In genomic region chrX:8891975-8892342, GRCm38 (mm10) we compare ENCODE assay signal across 9 mouse cellular contexts. TPM values are rescaled to one million over a fixed set of nuclear protein-coding genes. Genes with fewer than 3 reads are reported as not detected.
A peak's percentile ranks its signal among the peaks of the same experiment; 100 is the strongest.
DNase-seq lines count a peak whose midpoint lies in the region; ATAC-seq lines count a peak whose summit lies in the region.
"Had no signal": no experiment of that assay in that cellular context is flagged by ENCODE, and none has a peak within 500 bp of the region (broad histone marks: within the 10 kb centered on the region; RNA-seq: fewer than 3 reads in every experiment).

No protein-coding gene starts in this region.

- no peaks in the 10 kb centered on the region for H3K36me3 ChIP-seq in embryonic facial prominence, embryonic 12.5 days
- H3K36me3 ChIP-seq in hindbrain, embryonic 16.5 days (ENCODE audit: control insufficient read depth, insufficient read depth, low read length): no peaks in the 10 kb centered on the region
- no peaks in the 10 kb centered on the region for H3K36me3 ChIP-seq in midbrain, embryonic 15.5 days (replicated peaks)

- intact Hi-C loops in left cerebral cortex, postnatal 4 days (cut with DNase I): no loop called here

- H3K27me3 ChIP-seq in embryonic facial prominence, embryonic 12.5 days: no peaks in the 10 kb centered on the region
- H3K27me3 ChIP-seq in hindbrain, embryonic 16.5 days (replicated peaks; ENCODE audit: control insufficient read depth, insufficient read depth, low read length): no peaks in the 10 kb centered on the region
- no peaks in the 10 kb centered on the region for H3K27me3 ChIP-seq in midbrain, embryonic 15.5 days (replicated peaks)

- peak overlapping the region; percentile 64; the same call in 1 of the 2 replicates for H3K9ac ChIP-seq in embryonic facial prominence, embryonic 12.5 days
- H3K9ac ChIP-seq in hindbrain, embryonic 16.5 days (ENCODE audit: low read depth, low read length): peak overlapping the region; percentile 85; the same call in 1 of the 2 replicates
- H3K9ac ChIP-seq in midbrain, embryonic 15.5 days: peak overlapping the region; percentile 85; the same call in 1 of the 2 replicates

- DNase-seq in kidney, adult 9 months: peak; percentile 1
- DNase-seq in kidney, postnatal 10 days: no peak
- DNase-seq in embryo, embryonic 9.5 days (ENCODE audit: extremely low spot score): no peak
- no peak for DNase-seq in left cerebral cortex, postnatal 4 days
- no peak for DNase-seq in cerebellum, postnatal 36 days

- peak overlapping the region; percentile 60 for H3K4me2 ChIP-seq in embryonic facial prominence, embryonic 12.5 days (replicated peaks)
- H3K4me2 ChIP-seq in hindbrain, embryonic 16.5 days (ENCODE audit: low read length): peak overlapping the region; percentile 72
- H3K4me2 ChIP-seq in midbrain, embryonic 15.5 days: peak overlapping the region; percentile 61

- peak overlapping the region; percentile 54 for H3K4me3 ChIP-seq in embryonic facial prominence, embryonic 12.5 days
- peak overlapping the region; percentile 59 for H3K4me3 ChIP-seq in hindbrain, embryonic 16.5 days (ENCODE audit: low read length)
- peak overlapping the region; percentile 65 for H3K4me3 ChIP-seq in midbrain, embryonic 15.5 days

- no peaks in the 10 kb centered on the region for H3K4me1 ChIP-seq in embryonic facial prominence, embryonic 12.5 days
- no peaks in the 10 kb centered on the region for H3K4me1 ChIP-seq in hindbrain, embryonic 16.5 days (ENCODE audit: control insufficient read depth, insufficient read depth, low read depth, low read length)
- H3K4me1 ChIP-seq in midbrain, embryonic 15.5 days: 0 out of 2 replicates have a peak, but pooled peaks cover 3% of the 10 kb centered on the region

- WGBS in embryonic facial prominence, embryonic 12.5 days: 36% methylated on average over 3 of the region's 9 CpGs
- WGBS in hindbrain, embryonic 16.5 days: 37% methylated on average over 4 of the region's 9 CpGs
- WGBS in midbrain, embryonic 15.5 days: 24% methylated on average over 5 of the region's 9 CpGs

- H3K27ac ChIP-seq in embryonic facial prominence, embryonic 12.5 days: peak overlapping the region; percentile 80; the same call in 1 of the 2 replicates
- peak overlapping the region; percentile 87 for H3K27ac ChIP-seq in hindbrain, embryonic 16.5 days (ENCODE audit: low read depth, low read length)
- H3K27ac ChIP-seq in midbrain, embryonic 15.5 days: peak overlapping the region; percentile 90

- ATAC-seq in embryonic facial prominence, embryonic 12.5 days (ENCODE audit: insufficient number of reproducible peaks, insufficient read depth, low FRiP score, low TSS enrichment): peak; percentile 16; the same call in 1 of the 2 replicates
- peak; percentile 63 for ATAC-seq in hindbrain, embryonic 16.5 days
- peak; percentile 68 for ATAC-seq in midbrain, embryonic 15.5 days (replicated peaks)

- H3K9me3 ChIP-seq in embryonic facial prominence, embryonic 12.5 days: no peaks in the 10 kb centered on the region
- peaks cover 4% of the 10 kb centered on the region; the same call in 1 of the 2 replicates for H3K9me3 ChIP-seq in hindbrain, embryonic 16.5 days (ENCODE audit: control insufficient read depth, low read length)
- H3K9me3 ChIP-seq in midbrain, embryonic 15.5 days: no peaks in the 10 kb centered on the region

RNA-seq across cellular contexts. Expression of gene B630019K06Rik, which starts 0.2 kb away (rescaled TPM):
- polyA plus RNA-seq in embryonic facial prominence, embryonic 12.5 days (2016; fragmentation: Nextera tagmentation; extraction: Ambion mirVana): 8.0 and 9.3 TPM in 2 replicates
- polyA plus RNA-seq in hindbrain, embryonic 16.5 days (2015; fragmentation: Nextera tagmentation; extraction: Ambion mirVana): 22.4 and 23.5 TPM in 2 replicates
- polyA plus RNA-seq in midbrain, embryonic 15.5 days (2015; fragmentation: Nextera tagmentation; extraction: Ambion mirVana): 27.7 and 28.5 TPM in 2 replicates
- total RNA-seq in left cerebral cortex, postnatal 4 days (2021): 10 to 100 TPM; 26.3 to 27.1 TPM

RNA-seq across cellular contexts. Expression of gene Gm5751, which starts 17.9 kb away (rescaled TPM):
- polyA plus RNA-seq in embryonic facial prominence, embryonic 12.5 days (2016; fragmentation: Nextera tagmentation; extraction: Ambion mirVana): not detected in 2 replicates
- not detected in 2 replicates for polyA plus RNA-seq in hindbrain, embryonic 16.5 days (2015; fragmentation: Nextera tagmentation; extraction: Ambion mirVana)
- polyA plus RNA-seq in midbrain, embryonic 15.5 days (2015; fragmentation: Nextera tagmentation; extraction: Ambion mirVana): not detected in 2 replicates
- not detected for total RNA-seq in left cerebral cortex, postnatal 4 days (2021)
- polyA plus RNA-seq: large intestine, adult 2 months had no signal

RNA-seq across cellular contexts. Expression of gene Gm6592, which starts 48.2 kb away (rescaled TPM):
- polyA plus RNA-seq in embryonic facial prominence, embryonic 12.5 days (2016; fragmentation: Nextera tagmentation; extraction: Ambion mirVana): not detected in 2 replicates
- polyA plus RNA-seq in hindbrain, embryonic 16.5 days (2015; fragmentation: Nextera tagmentation; extraction: Ambion mirVana): not detected in 2 replicates
- polyA plus RNA-seq in midbrain, embryonic 15.5 days (2015; fragmentation: Nextera tagmentation; extraction: Ambion mirVana): not detected in 2 replicates
- total RNA-seq in left cerebral cortex, postnatal 4 days (2021): not detected
- polyA plus RNA-seq: large intestine, adult 2 months had no signal

Comparison
In these comparisons a context has a peak if more than half of its experiments do, and no peak if none do; other contexts are left out.
1. ATAC-seq: peak in every context shown above with its lines; median percentile 68 in midbrain, embryonic 15.5 days; 63 in hindbrain, embryonic 16.5 days; 16 in embryonic facial prominence, embryonic 12.5 days.